ENCODE assay signal across 20 mouse cellular contexts in genomic region chr1:84590534-84590933, GRCm38 (mm10).
DNase-seq lines count a peak whose midpoint lies in the region; ATAC-seq and TF ChIP-seq lines count a peak whose summit lies in the region.
"Had no signal": no experiment of that assay in that cellular context is flagged by ENCODE, and none has a peak within 500 bp of the region (broad histone marks: within the 10 kb centered on the region; RNA-seq: fewer than 3 reads in every experiment).

No protein-coding gene starts in this region.

- peaks cover 9% of the 10 kb centered on the region; the same call in 1 of the 2 replicates for H3K4me1 ChIP-seq in forebrain, postnatal 0 days (ENCODE audit: insufficient read depth)
- peaks cover 41% of the 10 kb centered on the region for H3K4me1 ChIP-seq in forebrain, embryonic 12.5 days
- peaks cover 57% of the 10 kb centered on the region for H3K4me1 ChIP-seq in neural tube, embryonic 15.5 days

- H3K36me3 ChIP-seq in forebrain, postnatal 0 days (ENCODE audit: insufficient read depth) = no peaks in the 10 kb centered on the region
- H3K36me3 ChIP-seq in forebrain, embryonic 12.5 days (replicated peaks) = no peaks in the 10 kb centered on the region
- no peaks in the 10 kb centered on the region for H3K36me3 ChIP-seq in neural tube, embryonic 15.5 days
- H3K36me3 ChIP-seq: embryonic facial prominence, embryonic 12.5 days; G1E; hindbrain, embryonic 13.5 days had no signal

- no peak overlapping the region for H3K9ac ChIP-seq in forebrain, postnatal 0 days
- no peak overlapping the region for H3K9ac ChIP-seq in forebrain, embryonic 12.5 days
- no peak overlapping the region for H3K9ac ChIP-seq in neural tube, embryonic 15.5 days (replicated peaks)
- H3K9ac ChIP-seq: embryonic facial prominence, embryonic 12.5 days; hindbrain, embryonic 13.5 days had no signal

- no peaks in the 10 kb centered on the region for H3K9me3 ChIP-seq in forebrain, postnatal 0 days (ENCODE audit: low read length)
- no peaks in the 10 kb centered on the region for H3K9me3 ChIP-seq in forebrain, embryonic 12.5 days
- no peaks in the 10 kb centered on the region for H3K9me3 ChIP-seq in neural tube, embryonic 15.5 days (replicated peaks)
- H3K9me3 ChIP-seq: embryonic facial prominence, embryonic 12.5 days; hindbrain, embryonic 13.5 days had no signal

- H3K4me2 ChIP-seq in forebrain, postnatal 0 days (ENCODE audit: low read depth) = no peak overlapping the region
- no peak overlapping the region for H3K4me2 ChIP-seq in forebrain, embryonic 12.5 days
- no peak overlapping the region for H3K4me2 ChIP-seq in neural tube, embryonic 15.5 days
- H3K4me2 ChIP-seq: embryonic facial prominence, embryonic 12.5 days; hindbrain, embryonic 13.5 days had no signal

- H3K27ac ChIP-seq in forebrain, postnatal 0 days (ENCODE audit: low read depth, low read length) = no peak overlapping the region
- no peak overlapping the region for H3K27ac ChIP-seq in forebrain, embryonic 12.5 days
- 0 out of 2 replicates have a peak overlapping the region, but pooled peaks have one; percentile 10 for H3K27ac ChIP-seq in neural tube, embryonic 15.5 days (replicated peaks)
- H3K27ac ChIP-seq: embryonic facial prominence, embryonic 12.5 days had no signal

- peak; percentile 25; the same call in 1 of the 2 replicates for ATAC-seq in forebrain, postnatal 0 days
- ATAC-seq in forebrain, embryonic 12.5 days (ENCODE audit: low FRiP score) = no peak
- no peak for ATAC-seq in neural tube, embryonic 15.5 days (ENCODE audit: low FRiP score)
- ATAC-seq: CD4-positive, CD25-positive, alpha-beta regulatory T cell, adult 4 months had no signal

- TF ChIP-seq CTCF in forebrain, postnatal 0 days (IDR thresholded peaks at IDR 0.05; ENCODE audit: low read depth) = no peak

- no peaks in the 10 kb centered on the region for H3K27me3 ChIP-seq in forebrain, postnatal 0 days (ENCODE audit: insufficient read depth, low read length)
- no peaks in the 10 kb centered on the region for H3K27me3 ChIP-seq in forebrain, embryonic 12.5 days
- no peaks in the 10 kb centered on the region for H3K27me3 ChIP-seq in neural tube, embryonic 15.5 days (replicated peaks)
- H3K27me3 ChIP-seq: embryonic facial prominence, embryonic 12.5 days; hindbrain, embryonic 13.5 days had no signal

- DNase-seq in forebrain, postnatal 0 days = no peak
- DNase-seq in lung, postnatal 10 days = peak; percentile 9
- no peak for DNase-seq in lung, postnatal 4 days
- no peak for DNase-seq in neural tube, embryonic 10.5 days (ENCODE audit: extremely low spot score, low spot score)
- no peak for DNase-seq in B cell, adult 2 months
- DNase-seq: adrenal gland, adult 8-10 months; adrenal gland, postnatal 36 days; cerebellum, adult 11-12 months; cerebellum, adult 9-10 months; cerebellum, postnatal 25 days; gastrocnemius, postnatal 36 days; heart, adult 11 months; heart, postnatal 10 days; kidney, adult 11 months had no signal

- H3K4me3 ChIP-seq in forebrain, postnatal 0 days (ENCODE audit: low read depth, low read length) = no peak overlapping the region
- H3K4me3 ChIP-seq in forebrain, embryonic 12.5 days (replicated peaks) = no peak overlapping the region
- H3K4me3 ChIP-seq in neural tube, embryonic 15.5 days (replicated peaks) = no peak overlapping the region
- H3K4me3 ChIP-seq: embryonic facial prominence, embryonic 12.5 days; hindbrain, embryonic 13.5 days had no signal

- WGBS in forebrain, postnatal 0 days = 25% methylated on average over 9 of the region's 9 CpGs
- WGBS in forebrain, embryonic 12.5 days = 48% methylated on average over 9 of the region's 9 CpGs
- 64% methylated on average over 9 of the region's 9 CpGs for WGBS in neural tube, embryonic 15.5 days
